Mouse (Mus musculus): ENCODE results near the gene Gm33815. TPM values are rescaled to one million over a fixed set of nuclear protein-coding genes. Genes with fewer than 3 reads are reported as not detected.
"Not testable (repeated sequence)": the region's sequence is repeated elsewhere in the genome, so short reads cannot be mapped to it uniquely, and the experiment has no call there.

Gene Gm33815
- polyA plus RNA-seq (2014; fragmentation: Nextera tagmentation; extraction: Ambion mirVana): not detected in 2 replicates

GRCm38 (mm10) chrY:69320832-69321231 is at the start of gene Gm33815:
Gm33815 (plus strand) TSS chrY:69321132.
- no CpG with 5 or more reads among the region's 1 CpGs for WGBS
- H3K27ac ChIP-seq (ENCODE audit: low read depth, low read length); H3K4me1 ChIP-seq (ENCODE audit: control insufficient read depth, insufficient read depth, low read length); ATAC-seq (ENCODE audit: low read depth); H3K36me3 ChIP-seq (ENCODE audit: control insufficient read depth, insufficient read depth, low read length); H3K9ac ChIP-seq (replicated peaks; ENCODE audit: low read depth, low read length); H3K4me3 ChIP-seq (ENCODE audit: low read depth, low read length); H3K4me2 ChIP-seq (ENCODE audit: low read depth, low read length); H3K9me3 ChIP-seq (ENCODE audit: control insufficient read depth, low read length); H3K27me3 ChIP-seq (ENCODE audit: control insufficient read depth, insufficient read depth, low read length): not testable (repeated sequence)

All from neural tube, embryonic 14.5 days (tissue).